Mouse (Mus musculus) megakaryocyte, adult 5-6 weeks (primary cell): ENCODE data around the gene Hkdc1. TPM values are rescaled to one million over a fixed set of nuclear protein-coding genes. Genes with fewer than 3 reads are reported as not detected.

Source experiments
- total RNA-seq, 2 experiments: library from RNA; stranded (forward) in 1 of 2; stranded (reverse) in 1 of 2; fragments of 153-499, 151-499 nt in 1 of 2; fragments of 221-1000, 200-1000 nt in 1 of 2; gene quantifications; 2 replicates each; pipeline versions ENCODE4 v1.2.3 to v1.2.4; 2015 to 2017

Hkdc1 gene
- total RNA-seq, 2 experiments from 2014 or later = not detected

Other genes with a start within 250 kb of the Hkdc1 start
- 0.20 and 0.80 TPM in 2 replicates for gene Tspan15, start 191.2 kb downstream of the Hkdc1 start, total RNA-seq (2015)
- gene Tspan15, start 191.2 kb downstream of the Hkdc1 start, total RNA-seq (2017) = 0.18 and 0.24 TPM in 2 replicates
- gene Tacr2, start 170.1 kb downstream of the Hkdc1 start, total RNA-seq (2015) = not detected in 2 replicates
- gene Tacr2, start 170.1 kb downstream of the Hkdc1 start, total RNA-seq (2017) = not detected in 2 replicates
- gene Hk1, start 42.6 kb downstream of the Hkdc1 start, total RNA-seq (2015) = 17.9 and 18.8 TPM in 2 replicates
- 39.7 and 49.7 TPM in 2 replicates for gene Hk1, start 42.6 kb downstream of the Hkdc1 start, total RNA-seq (2017)
- gene 4930507D05Rik, start 27.0 kb upstream of the Hkdc1 start, total RNA-seq (2015) = not detected in 2 replicates
- gene 4930507D05Rik, start 27.0 kb upstream of the Hkdc1 start, total RNA-seq (2017) = 0.69 TPM in 1 of 2 replicates, not detected in the other
- gene Supv3l1, start 27.2 kb upstream of the Hkdc1 start, total RNA-seq (2015) = 14.9 and 20.5 TPM in 2 replicates
- 19.5 and 20.7 TPM in 2 replicates for gene Supv3l1, start 27.2 kb upstream of the Hkdc1 start, total RNA-seq (2017)
- 101 and 124 TPM in 2 replicates for gene Vps26a, start 64.3 kb upstream of the Hkdc1 start, total RNA-seq (2015)
- gene Vps26a, start 64.3 kb upstream of the Hkdc1 start, total RNA-seq (2017) = 124 and 146 TPM in 2 replicates
- gene Srgn, start 105.0 kb upstream of the Hkdc1 start, total RNA-seq (2015) = 646 and 668 TPM in 2 replicates
- gene Srgn, start 105.0 kb upstream of the Hkdc1 start, total RNA-seq (2017) = 492 and 500 TPM in 2 replicates
- gene Kif1bp, start 156.0 kb upstream of the Hkdc1 start, total RNA-seq (2015) = 23.3 and 23.6 TPM in 2 replicates
- gene Kif1bp, start 156.0 kb upstream of the Hkdc1 start, total RNA-seq (2017) = 18.1 and 19.9 TPM in 2 replicates
- 36.2 and 38.4 TPM in 2 replicates for gene Ddx21, start 179.8 kb upstream of the Hkdc1 start, total RNA-seq (2015)
- 59.8 and 61.7 TPM in 2 replicates for gene Ddx21, start 179.8 kb upstream of the Hkdc1 start, total RNA-seq (2017)
- 62.9 and 70.3 TPM in 2 replicates for gene Ddx50, start 228.7 kb upstream of the Hkdc1 start, total RNA-seq (2015)
- 54.4 and 58.3 TPM in 2 replicates for gene Ddx50, start 228.7 kb upstream of the Hkdc1 start, total RNA-seq (2017)